Mouse (Mus musculus) right cerebral cortex, postnatal 14 days (tissue): ENCODE results near the gene Ankrd34a.

Experiments used
- DNase-seq: peaks from one replicate; pipeline ENCODE4 v3.0.0; 2022

The Ankrd34a gene

GRCm38 (mm10) chr3:96563911-96564632 is 32.4 kb upstream of the Ankrd34a start:
- DNase-seq: no peak

- DNase-seq: no peak
These were observed 31.8 kb upstream of the Ankrd34a start for GRCm38 (mm10) chr3:96564633-96565032.

GRCm38 (mm10) chr3:96565105-96565504 is 31.3 kb upstream of the Ankrd34a start:
- no peak for DNase-seq

- no peak for DNase-seq
These were observed 29.6 kb upstream of the Ankrd34a start for GRCm38 (mm10) chr3:96566661-96567450.

- DNase-seq: no peak
These were observed 27.8 kb upstream of the Ankrd34a start for GRCm38 (mm10) chr3:96568605-96569004.

- no peak for DNase-seq
These were observed 26.9 kb upstream of the Ankrd34a start for GRCm38 (mm10) chr3:96569506-96569905.

GRCm38 (mm10) chr3:96569966-96570605 is 26.4 kb upstream of the Ankrd34a start:
- no peak for DNase-seq

- DNase-seq: no peak
These were observed 25.8 kb upstream of the Ankrd34a start for GRCm38 (mm10) chr3:96570643-96571042.

GRCm38 (mm10) chr3:96571336-96571735 is 25.1 kb upstream of the Ankrd34a start:
- no peak for DNase-seq

GRCm38 (mm10) chr3:96571896-96572698 is 24.3 kb upstream of the Ankrd34a start:
- no peak for DNase-seq

- DNase-seq: no peak
These were observed 22.6 kb upstream of the Ankrd34a start for GRCm38 (mm10) chr3:96573611-96574511.

GRCm38 (mm10) chr3:96575272-96575984 is 21.0 kb upstream of the Ankrd34a start:
- no peak for DNase-seq

- DNase-seq: no peak
These were observed 20.3 kb upstream of the Ankrd34a start for GRCm38 (mm10) chr3:96576005-96576658.

GRCm38 (mm10) chr3:96576690-96577541 is 19.5 kb upstream of the Ankrd34a start, which contains the start of gene Gm16253:
Gene Gm16253 (plus strand): TSS chr3:96576984.
- DNase-seq: peak; percentile 83

- DNase-seq: no peak
These were observed 18.9 kb upstream of the Ankrd34a start for GRCm38 (mm10) chr3:96577566-96577965.

- no peak for DNase-seq
These were observed 17.7 kb upstream of the Ankrd34a start for GRCm38 (mm10) chr3:96578561-96579238.

GRCm38 (mm10) chr3:96579239-96579750 is 17.1 kb upstream of the Ankrd34a start:
- no peak for DNase-seq

GRCm38 (mm10) chr3:96579885-96580454 is 16.5 kb upstream of the Ankrd34a start:
- DNase-seq: peak; percentile 89
